Mouse (Mus musculus) G1E (cell line): Measurements from ENCODE around the gene Nsmce1. TPM values are rescaled to one million over a fixed set of nuclear protein-coding genes. Genes with fewer than 3 reads are reported as not detected.

Experiments
- ATAC-seq: 2 replicates; pipeline ENCODE4 v1.8.0; 2016; ENCODE audit warnings: mild to moderate bottlenecking; ENCODE audit not compliant: insufficient number of reproducible peaks, poor library complexity, low FRiP score, severe bottlenecking; ENCODE audit errors: extremely low read depth
- DNase-seq: peaks from one replicate; pipeline ENCODE4 v3.0.0; 2012; ENCODE audit warnings: low spot score
- H3K27me3 ChIP-seq: 2 replicates; pipeline ENCODE4 v1.6.1; 2012; ENCODE audit warnings: mild to moderate bottlenecking, low read length, inconsistent platforms; ENCODE audit not compliant: insufficient read depth
- H3K36me3 ChIP-seq: replicated peaks from 2 replicates; pipeline ENCODE3; 2012; ENCODE audit warnings: mild to moderate bottlenecking, inconsistent platforms
- H3K4me1 ChIP-seq: 2 replicates; pipeline ENCODE4 v1.6.1; 2012; ENCODE audit warnings: low read depth, low read length, inconsistent platforms, mixed read lengths; ENCODE audit not compliant: insufficient read depth
- H3K4me3 ChIP-seq: 2 replicates; pipeline ENCODE4 v1.5.1; 2012; ENCODE audit warnings: low read depth, mild to moderate bottlenecking, inconsistent platforms, low read length, moderate library complexity, mixed read lengths
- H3K9me3 ChIP-seq: replicated peaks from 2 replicates; pipeline ENCODE4 v1.6.1; 2012; ENCODE audit warnings: inconsistent platforms
- CTCF ChIP-seq: IDR thresholded peaks from 2 replicates; pipeline ENCODE4 v1.5.1; 2012; ENCODE audit warnings: low read depth, low read length, inconsistent platforms, mixed read lengths
- GATA1 ChIP-seq: IDR thresholded peaks from 2 replicates; pipeline ENCODE4 v1.6.1; 2012; ENCODE audit warnings: borderline replicate concordance, low read length, inconsistent platforms, mixed read lengths
- GATA2 ChIP-seq: IDR thresholded peaks from 2 replicates; pipeline ENCODE4 v1.6.1; 2012; ENCODE audit warnings: low read depth, low read length, inconsistent platforms, borderline replicate concordance
- POLR2AphosphoS5 ChIP-seq: IDR thresholded peaks from 2 replicates; pipeline ENCODE4 v1.6.1; 2012; ENCODE audit warnings: low read depth, low read length, inconsistent platforms; ENCODE audit not compliant: insufficient replicate concordance
- TAL1 ChIP-seq: conservative IDR thresholded peaks from 2 replicates; pipeline ENCODE4 v1.6.1; 2012; ENCODE audit warnings: low read depth, low read length, inconsistent platforms, mixed read lengths
- polyA plus RNA-seq: library from polyadenylated mRNA; stranded (reverse); fragments of >175 nt; gene quantifications from 2 replicates; pipeline ENCODE4 v1.2.3, GENCODE M21; 2012
- total RNA-seq, 2 experiments: library from RNA; stranded (forward) in 1 of 2; stranded (reverse) in 1 of 2; fragments of 200-1000 nt in 1 of 2; fragments of >200 nt in 1 of 2; fragmentation: Nextera tagmentation in 1 of 2; gene quantifications; 2 replicates each; pipeline ENCODE4 v1.2.3; 2014 to 2017

Nsmce1 gene
- total and polyA plus RNA-seq, 3 experiments, result 13.0 to 102 (median 44.0) TPM

GRCm38 (mm10) chr7:125492551-125492950, 1.2 kb upstream of the Nsmce1 start:
- Histone ChIP-seq H3K9me3 (no peaks in the 10 kb centered on the region), H3K27me3 (no peaks in the 10 kb centered on the region), H3K4me3 (no peak overlapping the region), H3K4me1 (peaks cover 66% of the 10 kb centered on the region), H3K36me3 (peaks cover 18% of the 10 kb centered on the region)
- no peak for ATAC-seq
- no peak for DNase-seq
- TF ChIP-seq GATA1, result no peak
- no peak for TF ChIP-seq TAL1
- TF ChIP-seq CTCF, result no peak
- no peak for TF ChIP-seq GATA2
- TF ChIP-seq POLR2AphosphoS5, result no peak

GRCm38 (mm10) chr7:125491760-125492159, 364 bp upstream of the Nsmce1 start:
- TF ChIP-seq GATA1 (no peak), POLR2AphosphoS5 (no peak), CTCF (no peak), GATA2 (no peak), TAL1 (no peak)
- H3K4me3 ChIP-seq, result peak overlapping the region; percentile 73
- H3K36me3 ChIP-seq, result peaks cover 18% of the 10 kb centered on the region
- H3K27me3 ChIP-seq, result no peaks in the 10 kb centered on the region
- peaks cover 74% of the 10 kb centered on the region for H3K4me1 ChIP-seq
- H3K9me3 ChIP-seq, result no peaks in the 10 kb centered on the region
- DNase-seq, result no peak
- ATAC-seq, result no peak

- DNase-seq (no peak), ATAC-seq (no peak)
- no peak for TF ChIP-seq POLR2AphosphoS5
- no peak for TF ChIP-seq CTCF
- no peak for TF ChIP-seq GATA1
- TF ChIP-seq GATA2, result no peak
- no peak for TF ChIP-seq TAL1
- peaks cover 37% of the 10 kb centered on the region for H3K36me3 ChIP-seq
- H3K4me3 ChIP-seq, result no peak overlapping the region; the same call in 1 of the 2 replicates
- no peaks in the 10 kb centered on the region for H3K9me3 ChIP-seq
- H3K27me3 ChIP-seq, result no peaks in the 10 kb centered on the region; the same call in 1 of the 2 replicates
- peaks cover 83% of the 10 kb centered on the region for H3K4me1 ChIP-seq
Observed at GRCm38 (mm10) chr7:125489636-125490035, 1.8 kb downstream of the Nsmce1 start.

GRCm38 (mm10) chr7:125488706-125489105, 2.7 kb downstream of the Nsmce1 start:
- H3K4me3 ChIP-seq, result no peak overlapping the region
- ATAC-seq, result no peak
- H3K36me3 ChIP-seq, result peaks cover 46% of the 10 kb centered on the region
- peaks cover 79% of the 10 kb centered on the region for H3K4me1 ChIP-seq
- TF ChIP-seq POLR2AphosphoS5, result no peak
- no peak for TF ChIP-seq CTCF
- TF ChIP-seq GATA1, result no peak
- no peak for TF ChIP-seq TAL1
- TF ChIP-seq GATA2, result no peak
- no peaks in the 10 kb centered on the region for H3K9me3 ChIP-seq
- DNase-seq, result no peak
- no peaks in the 10 kb centered on the region; the same call in 1 of the 2 replicates for H3K27me3 ChIP-seq

GRCm38 (mm10) chr7:125487126-125487525, 4.3 kb downstream of the Nsmce1 start:
- DNase-seq (no peak), ATAC-seq (no peak)
- Histone ChIP-seq H3K4me3 (peak overlapping the region; percentile 43; the same call in 1 of the 2 replicates), H3K36me3 (peaks cover 62% of the 10 kb centered on the region), H3K27me3 (no peaks in the 10 kb centered on the region; the same call in 1 of the 2 replicates), H3K9me3 (no peaks in the 10 kb centered on the region), H3K4me1 (peaks cover 71% of the 10 kb centered on the region)
- TF ChIP-seq POLR2AphosphoS5, result no peak
- TF ChIP-seq CTCF, result no peak
- TF ChIP-seq TAL1, result no peak
- TF ChIP-seq GATA1, result no peak
- no peak for TF ChIP-seq GATA2

GRCm38 (mm10) chr7:125486121-125486630, 5.2 kb downstream of the Nsmce1 start:
- peaks cover 66% of the 10 kb centered on the region for H3K4me1 ChIP-seq
- H3K4me3 ChIP-seq, result no peak overlapping the region
- peaks cover 71% of the 10 kb centered on the region for H3K36me3 ChIP-seq
- no peaks in the 10 kb centered on the region; the same call in 1 of the 2 replicates for H3K27me3 ChIP-seq
- no peaks in the 10 kb centered on the region for H3K9me3 ChIP-seq
- ATAC-seq (no peak), DNase-seq (no peak)
- TF ChIP-seq GATA1 (no peak), GATA2 (no peak), CTCF (no peak), TAL1 (no peak), POLR2AphosphoS5 (no peak)
